Mouse (Mus musculus) hindbrain, embryonic 14.5 days (tissue): ENCODE data around the gene Pard3. TPM values are rescaled to one million over a fixed set of nuclear protein-coding genes. Genes with fewer than 3 reads are reported as not detected.

ENCODE experiments used
- ATAC-seq: fragments of 200-750 bp; cut with Nextera tagmentation; 2 replicates; pipeline ENCODE4 v1.8.0; 2017; ENCODE audit warnings: moderate number of reproducible peaks, mild to moderate bottlenecking, moderate TSS enrichment, moderate library complexity; ENCODE audit not compliant: low FRiP score
- DNase-seq: peaks from one replicate; pipeline ENCODE4 v3.0.0-alpha.2; 2015; ENCODE audit warnings: low spot score
- H3K27ac ChIP-seq: fragments of 300-500 bp; sonication (generic); 2 replicates; pipeline ENCODE4 v1.5.1; 2014; ENCODE audit warnings: mild to moderate bottlenecking, moderate library complexity
- H3K27me3 ChIP-seq: fragments of 300-500 bp; sonication (generic); 2 replicates; pipeline ENCODE4 v1.6.1; 2014; ENCODE audit warnings: mild to moderate bottlenecking, low read length, mixed read lengths; ENCODE audit not compliant: control insufficient read depth, insufficient read depth
- H3K36me3 ChIP-seq: fragments of 300-500 bp; sonication (generic); replicated peaks from 2 replicates; pipeline ENCODE4 v1.6.1; 2014; ENCODE audit not compliant: control insufficient read depth, insufficient read depth
- H3K4me1 ChIP-seq: fragments of 300-500 bp; sonication (generic); replicated peaks from 2 replicates; pipeline ENCODE4 v1.6.1; 2014; ENCODE audit warnings: antibody characterized with exemption, low read length, mixed read lengths; ENCODE audit not compliant: control insufficient read depth, insufficient read depth
- H3K4me2 ChIP-seq: fragments of 300-500 bp; sonication (generic); replicated peaks from 2 replicates; pipeline ENCODE4 v1.6.1; 2014; ENCODE audit warnings: mild to moderate bottlenecking, moderate library complexity
- H3K4me3 ChIP-seq: fragments of 300-500 bp; sonication (generic); replicated peaks from 2 replicates; pipeline ENCODE4 v1.5.1; 2014; ENCODE audit warnings: mild to moderate bottlenecking, low read length
- H3K9ac ChIP-seq: fragments of 300-500 bp; sonication (generic); 2 replicates; pipeline ENCODE4 v1.6.1; 2014
- H3K9me3 ChIP-seq: fragments of 300-500 bp; sonication (generic); 2 replicates; pipeline ENCODE4 v1.6.1; 2016; ENCODE audit warnings: low read length; ENCODE audit not compliant: control insufficient read depth
- WGBS: fragments of 180-500 bp; shearing (Covaris S2); extraction: QIAGEN DNeasy Blood & Tissue Kit; methylation state at CpG from one replicate; pipeline ENCODE4 v1.1.7; 2014; 5-methylcytosine and 5-hydroxymethylcytosine counted together
- polyA plus RNA-seq: library from polyadenylated mRNA; unstranded; fragments of >200 nt; fragmentation: Nextera tagmentation; extraction: Ambion mirVana; gene quantifications from 2 replicates; pipeline ENCODE4 v1.2.1, GENCODE M21; 2014

Gene Pard3
- polyA plus RNA-seq, 1 experiment from 2014 or later: 25.5 TPM

- peaks cover 7% of the 10 kb centered on the region; the same call in 1 of the 2 replicates for H3K36me3 ChIP-seq
- DNase-seq: no peak
- H3K27me3 ChIP-seq: no peaks in the 10 kb centered on the region
- H3K9me3 ChIP-seq: no peaks in the 10 kb centered on the region
- ATAC-seq: no peak
- 50% methylated on average over 3 of the region's 3 CpGs for WGBS
- H3K4me1 ChIP-seq: no peaks in the 10 kb centered on the region
- no peak overlapping the region for H3K27ac ChIP-seq
- H3K9ac ChIP-seq: no peak overlapping the region
- H3K4me2 ChIP-seq: no peak overlapping the region
- H3K4me3 ChIP-seq: no peak overlapping the region
Measured at GRCm38 (mm10) chr8:127368347-127368746, 304.7 kb downstream of the Pard3 start.

DNA sequence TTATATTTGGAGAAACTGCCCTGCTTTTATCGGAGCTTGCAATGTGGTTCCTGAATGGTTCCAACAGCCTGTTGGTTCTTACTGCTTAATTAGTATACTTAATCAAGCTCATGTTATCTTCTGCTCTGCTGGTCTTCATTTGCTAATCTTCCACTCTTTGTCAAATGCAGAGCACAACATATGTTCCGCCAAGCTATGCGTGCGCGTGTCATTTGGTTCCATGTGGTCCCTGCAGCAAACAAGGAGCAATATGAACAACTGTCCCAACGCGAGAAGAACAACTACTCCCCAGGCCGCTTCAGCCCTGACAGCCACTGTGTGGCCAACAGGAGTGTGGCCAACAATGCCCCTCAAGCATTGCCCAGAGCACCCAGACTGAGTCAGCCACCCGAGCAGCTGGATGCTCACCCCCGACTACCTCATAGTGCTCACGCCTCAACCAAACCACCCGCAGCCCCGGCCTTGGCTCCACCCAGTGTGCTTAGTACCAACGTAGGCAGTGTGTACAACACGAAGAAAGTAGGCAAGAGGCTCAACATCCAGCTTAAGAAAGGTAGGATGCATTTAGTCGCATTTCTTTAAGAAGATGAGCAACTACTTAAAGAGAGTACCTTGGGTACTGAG lies 307.7 kb downstream of the Pard3 start:
- 90% methylated on average over 16 of the region's 16 CpGs for WGBS
- H3K4me1 ChIP-seq: no peaks in the 10 kb centered on the region
- H3K4me3 ChIP-seq: no peak overlapping the region
- H3K27me3 ChIP-seq: no peaks in the 10 kb centered on the region
- H3K36me3 ChIP-seq: peaks cover 7% of the 10 kb centered on the region; the same call in 1 of the 2 replicates
- ATAC-seq (no peak), DNase-seq (no peak)
- H3K27ac ChIP-seq: no peak overlapping the region
- H3K4me2 ChIP-seq: no peak overlapping the region
- no peaks in the 10 kb centered on the region for H3K9me3 ChIP-seq
- H3K9ac ChIP-seq: no peak overlapping the region

- Histone ChIP-seq H3K9ac (no peak overlapping the region), H3K4me1 (peaks cover 8% of the 10 kb centered on the region; the same call in 1 of the 2 replicates), H3K27ac (no peak overlapping the region), H3K36me3 (no peaks in the 10 kb centered on the region), H3K27me3 (no peaks in the 10 kb centered on the region), H3K4me3 (no peak overlapping the region), H3K9me3 (no peaks in the 10 kb centered on the region), H3K4me2 (no peak overlapping the region)
- ATAC-seq: no peak
- WGBS: 70% methylated on average over 2 of the region's 2 CpGs
- no peak for DNase-seq
Measured at GRCm38 (mm10) chr8:127377775-127378174, 314.1 kb downstream of the Pard3 start.

GRCm38 (mm10) chr8:127378994-127379858 lies 315.5 kb downstream of the Pard3 start:
- H3K4me1 ChIP-seq: peaks cover 8% of the 10 kb centered on the region; the same call in 1 of the 2 replicates

GRCm38 (mm10) chr8:127381259-127381658 lies 317.6 kb downstream of the Pard3 start:
- WGBS: 92% methylated on average over 3 of the region's 3 CpGs
- peaks cover 9% of the 10 kb centered on the region for H3K36me3 ChIP-seq
- ATAC-seq: no peak
- no peak overlapping the region for H3K27ac ChIP-seq
- no peak overlapping the region for H3K9ac ChIP-seq
- H3K27me3 ChIP-seq: no peaks in the 10 kb centered on the region
- H3K9me3 ChIP-seq: no peaks in the 10 kb centered on the region; the same call in 1 of the 2 replicates
- H3K4me3 ChIP-seq: no peak overlapping the region
- H3K4me2 ChIP-seq: no peak overlapping the region
- DNase-seq: no peak
- H3K4me1 ChIP-seq: peaks cover 8% of the 10 kb centered on the region; the same call in 1 of the 2 replicates

More at GRCm38 (mm10) chr8:127378994-127379858, 315.5 kb downstream of the Pard3 start:
- Histone ChIP-seq H3K9ac (no peak overlapping the region), H3K36me3 (peaks cover 9% of the 10 kb centered on the region), H3K9me3 (no peaks in the 10 kb centered on the region; the same call in 1 of the 2 replicates), H3K4me3 (no peak overlapping the region), H3K4me2 (no peak overlapping the region), H3K27me3 (no peaks in the 10 kb centered on the region), H3K27ac (0 out of 2 replicates have a peak overlapping the region, but pooled peaks have one; percentile 29)
- 40% methylated on average over 11 of the region's 11 CpGs for WGBS
- DNase-seq: no peak
- ATAC-seq: peak; percentile 80

GRCm38 (mm10) chr8:127392700-127393099 lies 329.0 kb downstream of the Pard3 start:
- H3K9me3 ChIP-seq: no peaks in the 10 kb centered on the region
- H3K4me3 ChIP-seq: no peak overlapping the region
- no peak overlapping the region for H3K27ac ChIP-seq
- peaks cover 19% of the 10 kb centered on the region for H3K36me3 ChIP-seq
- H3K4me1 ChIP-seq: no peaks in the 10 kb centered on the region
- H3K4me2 ChIP-seq: no peak overlapping the region
- H3K9ac ChIP-seq: no peak overlapping the region
- no peak for ATAC-seq
- H3K27me3 ChIP-seq: no peaks in the 10 kb centered on the region
- DNase-seq: no peak

GRCm38 (mm10) chr8:127395488-127395887 lies 331.8 kb downstream of the Pard3 start:
- WGBS: 82% methylated on average over 4 of the region's 4 CpGs
- H3K4me3 ChIP-seq: no peak overlapping the region
- no peak for ATAC-seq

GRCm38 (mm10) chr8:127405815-127406214 lies 342.1 kb downstream of the Pard3 start:
- H3K4me3 ChIP-seq: no peak overlapping the region
- no peak for DNase-seq

More at GRCm38 (mm10) chr8:127395488-127395887, 331.8 kb downstream of the Pard3 start:
- Histone ChIP-seq H3K9me3 (no peaks in the 10 kb centered on the region), H3K4me2 (no peak overlapping the region), H3K36me3 (peaks cover 9% of the 10 kb centered on the region; the same call in 1 of the 2 replicates), H3K9ac (no peak overlapping the region), H3K27me3 (no peaks in the 10 kb centered on the region), H3K27ac (no peak overlapping the region), H3K4me1 (no peaks in the 10 kb centered on the region)
- DNase-seq: no peak

DNA sequence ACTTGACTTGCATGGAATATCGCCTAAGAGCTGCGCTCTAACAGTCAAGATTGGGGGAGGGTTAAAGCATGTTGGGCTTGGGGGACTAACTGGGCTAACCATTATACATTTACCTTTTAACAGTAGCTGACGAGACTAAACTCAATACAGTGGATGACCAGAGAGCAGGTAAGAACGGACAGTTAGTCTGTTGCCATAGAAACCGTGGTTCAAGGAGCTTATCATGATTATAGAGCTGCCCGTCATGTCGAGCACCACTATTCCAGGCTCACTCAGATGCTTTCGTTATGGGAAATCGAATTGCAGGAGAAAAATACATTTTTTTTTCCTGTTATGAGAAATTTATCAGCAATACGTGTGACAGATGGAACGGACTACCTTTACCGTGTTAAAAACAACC lies 346.9 kb downstream of the Pard3 start:
- Histone ChIP-seq H3K4me2 (no peak overlapping the region), H3K27me3 (no peaks in the 10 kb centered on the region), H3K36me3 (no peaks in the 10 kb centered on the region), H3K27ac (no peak overlapping the region), H3K9ac (no peak overlapping the region), H3K9me3 (no peaks in the 10 kb centered on the region), H3K4me3 (no peak overlapping the region), H3K4me1 (peaks cover 6% of the 10 kb centered on the region; the same call in 1 of the 2 replicates)
- WGBS: 67% methylated on average over 12 of the region's 12 CpGs
- DNase-seq: no peak
- no peak for ATAC-seq

More at GRCm38 (mm10) chr8:127405815-127406214, 342.1 kb downstream of the Pard3 start:
- Histone ChIP-seq H3K4me2 (no peak overlapping the region), H3K9me3 (no peaks in the 10 kb centered on the region), H3K27ac (no peak overlapping the region), H3K27me3 (no peaks in the 10 kb centered on the region), H3K4me1 (no peaks in the 10 kb centered on the region), H3K9ac (no peak overlapping the region), H3K36me3 (no peaks in the 10 kb centered on the region; the same call in 1 of the 2 replicates)
- ATAC-seq: no peak
